Mouse (Mus musculus) forebrain, embryonic 14.5 days (tissue): ENCODE measurements at regions not wholly inside any gene's neighbourhood (a gene's known extent, or its start where the extent isn't known, plus 50 kb on each side); places are given as distances from the start of the nearest gene placed in this dataset.
A peak's percentile ranks its signal among the peaks of the same experiment; 100 is the strongest.

ENCODE experiments used
- ATAC-seq: fragments of 200-750 bp; cut with Nextera tagmentation; 2 replicates; pipeline ENCODE4 v1.8.0; 2017; ENCODE audit warnings: mild to moderate bottlenecking, moderate library complexity
- DNase-seq: peaks from one replicate; pipeline ENCODE4 v3.0.0-alpha.2; 2015; ENCODE audit warnings: low spot score
- H3K27ac ChIP-seq: fragments of 300-500 bp; sonication (generic); 2 replicates; pipeline ENCODE4 v1.5.1; 2014; ENCODE audit warnings: low read depth, mild to moderate bottlenecking, control low read depth, low read length, moderate library complexity
- H3K27me3 ChIP-seq: fragments of 300-500 bp; sonication (generic); replicated peaks from 2 replicates; pipeline ENCODE4 v1.6.1; 2014; ENCODE audit warnings: low read length, control low read depth, mixed read lengths; ENCODE audit not compliant: control insufficient read depth, insufficient read depth
- H3K36me3 ChIP-seq: fragments of 300-500 bp; sonication (generic); 2 replicates; pipeline ENCODE4 v1.6.1; 2014; ENCODE audit warnings: low read length, control low read depth; ENCODE audit not compliant: control insufficient read depth, insufficient read depth
- H3K4me1 ChIP-seq: fragments of 300-500 bp; sonication (generic); 2 replicates; pipeline ENCODE4 v1.6.1; 2014; ENCODE audit warnings: antibody characterized with exemption, low read length, control low read depth; ENCODE audit not compliant: control insufficient read depth, insufficient read depth
- H3K4me2 ChIP-seq: fragments of 300-500 bp; sonication (generic); 2 replicates; pipeline ENCODE4 v1.6.1; 2014; ENCODE audit warnings: mild to moderate bottlenecking, control low read depth, low read length
- H3K4me3 ChIP-seq: fragments of 300-500 bp; sonication (generic); 2 replicates; pipeline ENCODE4 v1.5.1; 2014; ENCODE audit warnings: low read depth, low read length, control low read depth
- H3K9ac ChIP-seq: fragments of 300-500 bp; sonication (generic); 2 replicates; pipeline ENCODE4 v1.6.1; 2014; ENCODE audit warnings: mild to moderate bottlenecking, low read length, control low read depth, moderate library complexity
- H3K9me3 ChIP-seq: fragments of 300-500 bp; sonication (generic); replicated peaks from 2 replicates; pipeline ENCODE4 v1.6.1; 2016; ENCODE audit warnings: low read length, control low read depth, mixed read lengths; ENCODE audit not compliant: control insufficient read depth
- WGBS: fragments of 180-500 bp; shearing (Covaris S2); extraction: QIAGEN DNeasy Blood & Tissue Kit; methylation state at CpG from one replicate; pipeline ENCODE4 v1.1.7; 2014; 5-methylcytosine and 5-hydroxymethylcytosine counted together

- no peak overlapping the region for H3K9ac ChIP-seq
- no peaks in the 10 kb centered on the region for H3K9me3 ChIP-seq
- no peak overlapping the region for H3K4me2 ChIP-seq
- no peaks in the 10 kb centered on the region for H3K27me3 ChIP-seq
- no peaks in the 10 kb centered on the region for H3K36me3 ChIP-seq
- no peak overlapping the region for H3K27ac ChIP-seq
- no peak overlapping the region for H3K4me3 ChIP-seq
- DNase-seq (no peak), ATAC-seq (no peak)
- WGBS = 73% methylated on average over 3 of the region's 3 CpGs
- no peaks in the 10 kb centered on the region for H3K4me1 ChIP-seq
Measured at GRCm38 (mm10) chr3:144023058-144023457, 182.0 kb downstream of the Lmo4 start.

GRCm38 (mm10) chr3:144021969-144022368, 183.1 kb downstream of the Lmo4 start:
- no peak for DNase-seq
- Histone ChIP-seq H3K27ac (no peak overlapping the region), H3K4me3 (no peak overlapping the region), H3K4me2 (no peak overlapping the region), H3K9ac (no peak overlapping the region), H3K9me3 (no peaks in the 10 kb centered on the region), H3K4me1 (no peaks in the 10 kb centered on the region), H3K27me3 (no peaks in the 10 kb centered on the region), H3K36me3 (no peaks in the 10 kb centered on the region)
- 94% methylated on average over 5 of the region's 5 CpGs for WGBS
- ATAC-seq = no peak

DNA sequence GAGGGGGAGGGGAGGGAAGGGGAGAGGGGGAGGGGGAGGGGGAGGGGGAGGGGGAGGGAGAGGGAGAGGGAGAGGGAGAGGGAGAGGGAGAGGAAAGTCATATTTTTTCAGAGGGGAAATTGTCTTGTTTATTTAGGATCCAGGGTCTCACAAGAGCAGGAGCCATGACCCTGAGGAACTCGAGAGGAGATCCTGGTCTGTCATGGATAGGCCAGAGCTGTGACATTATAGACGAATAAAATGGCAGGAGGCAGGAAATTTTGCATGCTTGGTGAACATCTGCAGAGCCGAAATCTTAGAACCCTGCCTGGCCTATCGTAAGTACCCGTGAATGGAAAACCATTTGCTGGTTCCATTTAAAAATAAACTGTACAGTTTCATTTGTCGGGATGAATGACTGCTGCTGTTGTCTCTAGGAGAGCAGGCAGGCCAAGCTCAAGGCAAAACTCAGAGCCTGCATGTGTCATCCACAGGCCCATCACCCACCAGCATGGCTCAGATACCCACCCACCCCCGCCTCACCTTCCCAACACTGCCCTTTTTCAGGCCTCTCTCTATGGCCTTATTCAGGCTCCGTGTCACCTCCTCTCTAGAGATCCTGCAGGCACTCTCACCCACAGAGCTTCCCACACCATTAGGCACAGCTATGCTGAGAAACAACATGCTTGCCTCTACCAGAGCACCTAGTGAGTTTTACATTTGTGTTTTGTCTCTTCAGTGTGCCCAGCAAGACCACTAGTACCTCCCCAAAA, 184.7 kb downstream of the Lmo4 start:
- Histone ChIP-seq H3K9ac (no peak overlapping the region), H3K4me1 (no peaks in the 10 kb centered on the region), H3K27ac (no peak overlapping the region), H3K4me2 (no peak overlapping the region), H3K36me3 (no peaks in the 10 kb centered on the region), H3K4me3 (no peak overlapping the region), H3K9me3 (no peaks in the 10 kb centered on the region), H3K27me3 (no peaks in the 10 kb centered on the region)
- 75% methylated on average over 8 of the region's 8 CpGs for WGBS
- DNase-seq = no peak
- ATAC-seq = no peak

GRCm38 (mm10) chr3:144019293-144019692, 185.7 kb downstream of the Lmo4 start:
- DNase-seq (no peak), ATAC-seq (no peak)
- 96% methylated on average over 2 of the region's 2 CpGs for WGBS

DNA sequence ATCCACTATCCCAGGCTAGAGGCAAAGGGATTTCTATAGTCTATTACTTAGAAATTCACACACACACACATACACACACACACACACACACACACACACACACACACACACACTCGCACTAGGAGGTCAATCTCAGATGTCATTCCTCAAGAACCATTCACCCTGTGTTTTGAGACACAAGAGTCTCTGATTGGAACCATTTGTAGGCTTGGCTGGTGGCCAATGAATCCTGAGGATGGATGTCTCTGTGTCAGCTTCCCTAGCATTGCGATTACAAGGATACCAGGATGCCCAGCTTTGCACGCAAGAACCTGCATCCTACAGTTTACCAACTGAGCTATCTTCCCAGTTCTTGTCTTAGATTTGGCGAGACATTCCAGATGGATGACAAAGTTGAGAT, 186.5 kb downstream of the Lmo4 start:
- no peak overlapping the region for H3K4me2 ChIP-seq
- WGBS = 76% methylated on average over 4 of the region's 4 CpGs
- H3K27ac ChIP-seq = no peak overlapping the region
- H3K4me1 ChIP-seq = no peaks in the 10 kb centered on the region
- H3K9ac ChIP-seq = no peak overlapping the region
- H3K27me3 ChIP-seq = no peaks in the 10 kb centered on the region
- DNase-seq = peak; percentile 38
- H3K36me3 ChIP-seq = no peaks in the 10 kb centered on the region
- ATAC-seq = no peak
- H3K9me3 ChIP-seq = no peaks in the 10 kb centered on the region
- no peak overlapping the region for H3K4me3 ChIP-seq

More at GRCm38 (mm10) chr3:144019293-144019692, 185.7 kb downstream of the Lmo4 start:
- H3K27me3 ChIP-seq = no peaks in the 10 kb centered on the region
- H3K4me1 ChIP-seq = no peaks in the 10 kb centered on the region
- H3K4me3 ChIP-seq = no peak overlapping the region
- H3K36me3 ChIP-seq = no peaks in the 10 kb centered on the region
- no peak overlapping the region for H3K27ac ChIP-seq
- no peak overlapping the region for H3K4me2 ChIP-seq
- no peak overlapping the region for H3K9ac ChIP-seq
- H3K9me3 ChIP-seq = no peaks in the 10 kb centered on the region

DNA sequence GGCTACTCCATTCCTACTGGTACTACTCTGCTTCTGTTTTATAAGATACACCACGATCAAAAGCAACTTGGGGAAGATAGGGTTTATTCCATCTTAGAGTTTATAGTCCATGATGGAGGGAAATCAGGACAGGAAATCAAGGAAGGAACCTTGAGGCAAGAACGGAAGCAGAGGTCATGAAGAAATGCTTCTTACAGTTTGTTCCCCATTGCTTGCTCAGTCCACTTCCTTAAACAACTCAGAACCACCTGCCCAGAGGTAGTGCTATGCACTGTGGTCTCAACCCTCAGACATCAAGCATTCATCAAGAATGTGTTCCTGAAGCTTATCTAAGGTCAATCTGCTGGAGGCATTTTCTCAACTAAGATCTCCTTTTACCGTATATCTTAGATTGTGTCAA, 189.8 kb downstream of the Lmo4 start:
- Histone ChIP-seq H3K27ac (no peak overlapping the region), H3K4me3 (no peak overlapping the region), H3K9ac (no peak overlapping the region), H3K4me1 (no peaks in the 10 kb centered on the region; the same call in 1 of the 2 replicates), H3K4me2 (no peak overlapping the region), H3K9me3 (no peaks in the 10 kb centered on the region), H3K27me3 (no peaks in the 10 kb centered on the region), H3K36me3 (no peaks in the 10 kb centered on the region)
- ATAC-seq (no peak), DNase-seq (no peak)
- 95% methylated on average over 3 of the region's 3 CpGs for WGBS

DNA sequence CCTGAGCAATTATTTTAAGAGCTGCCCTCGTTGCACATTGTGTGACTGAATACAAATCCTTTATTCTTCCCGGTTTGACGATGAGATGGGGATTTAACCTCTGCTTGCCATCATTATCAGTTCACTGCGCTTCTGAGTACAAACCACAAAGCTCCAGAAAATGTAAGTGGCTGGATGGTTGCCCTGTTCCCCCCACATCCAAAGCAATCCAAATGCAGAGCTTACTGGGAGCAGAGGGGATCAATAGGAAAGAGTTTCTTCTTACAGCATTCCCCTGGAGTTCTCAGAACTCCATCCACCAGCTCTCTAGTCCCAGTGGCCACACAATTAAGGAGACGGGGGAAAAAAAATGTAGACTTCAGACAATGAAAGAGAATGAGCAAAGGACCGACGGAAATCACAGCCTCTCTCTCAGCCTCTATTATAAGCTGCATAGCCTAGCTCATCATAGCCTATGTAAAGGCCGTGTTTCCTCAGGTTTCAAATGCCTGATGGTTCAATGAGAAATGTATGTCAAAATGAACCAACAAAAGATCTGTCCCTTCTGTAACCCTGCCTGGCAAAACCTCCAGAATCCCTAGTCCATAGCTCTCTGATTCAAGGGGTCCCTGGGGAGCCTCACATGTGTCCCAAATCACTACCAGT, 191.4 kb downstream of the Lmo4 start:
- Histone ChIP-seq H3K4me2 (no peak overlapping the region), H3K9me3 (no peaks in the 10 kb centered on the region), H3K4me3 (no peak overlapping the region), H3K4me1 (no peaks in the 10 kb centered on the region; the same call in 1 of the 2 replicates), H3K36me3 (no peaks in the 10 kb centered on the region), H3K27ac (no peak overlapping the region), H3K9ac (no peak overlapping the region), H3K27me3 (no peaks in the 10 kb centered on the region)
- WGBS = 26% methylated on average over 8 of the region's 8 CpGs
- no peak for ATAC-seq
- peak; percentile 27 for DNase-seq

DNA sequence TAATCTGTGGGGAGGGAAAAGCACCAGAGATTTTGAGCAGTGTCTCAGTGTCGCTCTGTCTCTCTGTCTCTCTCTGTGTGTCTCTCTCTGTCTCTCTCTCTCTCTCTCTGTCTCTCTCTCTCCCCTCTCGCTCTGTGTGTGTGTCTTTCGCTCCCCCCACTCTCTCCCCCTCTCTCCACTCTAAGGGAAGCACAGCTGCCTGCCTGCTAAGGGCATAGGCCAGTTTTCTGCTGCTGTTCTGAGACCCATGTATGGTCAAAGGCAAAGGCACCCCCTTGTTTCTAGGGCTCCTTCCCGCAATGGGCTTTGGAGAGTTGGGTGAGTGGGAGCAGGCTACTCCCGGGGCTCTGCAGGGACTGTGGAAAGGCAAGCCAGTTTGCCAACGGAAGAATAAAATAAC, 192.2 kb downstream of the Lmo4 start:
- H3K9me3 ChIP-seq = no peaks in the 10 kb centered on the region
- DNase-seq = no peak
- no peak overlapping the region for H3K4me2 ChIP-seq
- H3K27ac ChIP-seq = no peak overlapping the region
- no peaks in the 10 kb centered on the region for H3K36me3 ChIP-seq
- ATAC-seq = no peak
- no peak overlapping the region for H3K4me3 ChIP-seq
- H3K27me3 ChIP-seq = no peaks in the 10 kb centered on the region
- 73% methylated on average over 6 of the region's 6 CpGs for WGBS
- H3K9ac ChIP-seq = no peak overlapping the region
- no peaks in the 10 kb centered on the region; the same call in 1 of the 2 replicates for H3K4me1 ChIP-seq

DNA sequence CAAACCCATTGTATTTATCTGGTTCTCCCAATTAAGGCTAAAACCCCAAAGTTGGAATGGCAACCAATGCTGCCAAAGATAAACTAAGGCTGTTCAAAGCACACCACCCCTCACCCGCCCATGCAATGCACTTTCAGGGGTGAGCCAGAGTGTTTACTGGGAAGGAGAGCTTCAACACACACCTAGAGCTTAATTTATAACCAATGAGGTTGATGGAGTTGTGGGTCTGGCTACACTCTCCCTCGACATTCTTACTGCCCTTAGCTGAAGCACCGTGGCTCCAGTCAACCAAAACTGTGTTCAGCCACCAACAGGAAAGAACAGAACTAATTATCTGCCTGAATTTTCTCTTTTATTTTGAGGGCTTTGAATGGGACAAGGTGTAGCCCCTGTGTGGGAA, 192.8 kb downstream of the Lmo4 start:
- Histone ChIP-seq H3K4me3 (no peak overlapping the region), H3K36me3 (no peaks in the 10 kb centered on the region), H3K27ac (no peak overlapping the region), H3K27me3 (no peaks in the 10 kb centered on the region), H3K4me1 (no peaks in the 10 kb centered on the region; the same call in 1 of the 2 replicates), H3K9me3 (no peaks in the 10 kb centered on the region), H3K4me2 (no peak overlapping the region), H3K9ac (no peak overlapping the region)
- DNase-seq (no peak), ATAC-seq (no peak)
- 50% methylated on average over 3 of the region's 3 CpGs for WGBS
